Mouse (Mus musculus) heart, postnatal 4 days (tissue): ENCODE results near the gene Wfdc1. TPM values are rescaled to one million over a fixed set of nuclear protein-coding genes. Genes with fewer than 3 reads are reported as not detected.

Source experiments
- DNase-seq: peaks from one replicate; pipeline ENCODE4 v3.0.0; 2021
- total RNA-seq, 2 experiments: library from RNA; stranded (reverse); gene quantifications; 2 replicates each; pipeline ENCODE4 v1.2.3; 2021

Wfdc1 gene
- 10 to 100 TPM; 26.3 to 26.8 TPM for total RNA-seq

DNA sequence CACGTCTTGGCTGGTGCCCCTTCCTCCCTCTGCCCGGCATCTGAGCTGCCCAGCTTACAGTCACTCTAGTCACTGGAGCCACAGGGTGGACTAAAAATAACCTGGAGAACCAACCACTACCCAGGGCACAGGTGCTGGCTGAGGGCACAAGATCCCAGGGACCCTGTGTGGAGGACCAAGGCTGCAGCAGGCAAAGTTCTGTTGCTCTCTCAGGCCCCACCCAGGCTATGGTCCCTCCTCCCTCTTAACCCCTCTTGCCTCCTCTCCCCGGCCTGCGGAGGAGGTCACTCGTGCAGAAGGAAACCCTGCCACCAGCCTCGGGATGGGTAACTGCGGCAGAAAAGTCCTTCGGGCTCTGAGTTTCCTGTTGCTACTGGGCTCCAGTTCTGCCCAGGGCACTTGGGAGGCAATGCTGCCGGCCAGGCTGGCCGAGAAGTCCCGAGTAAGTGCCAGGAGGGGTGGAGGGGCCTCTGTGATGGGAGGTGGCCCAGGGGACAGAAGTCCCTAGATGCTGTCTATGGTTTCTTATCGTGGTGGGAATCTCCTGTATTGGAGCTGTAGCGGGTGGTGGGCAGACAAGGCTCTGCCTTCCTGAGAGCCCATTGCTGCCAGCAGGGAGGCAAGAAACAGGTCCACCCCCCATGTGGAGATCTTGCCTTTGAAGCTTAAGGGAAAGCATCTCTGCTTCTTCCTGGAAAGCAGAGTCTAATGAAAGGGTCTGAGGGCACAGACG, at the start of gene Wfdc1:
Gene Wfdc1, plus strand, starts transcription at position 147 of the 733 bp plus-strand sequence.
- peak; percentile 63 for DNase-seq

DNA sequence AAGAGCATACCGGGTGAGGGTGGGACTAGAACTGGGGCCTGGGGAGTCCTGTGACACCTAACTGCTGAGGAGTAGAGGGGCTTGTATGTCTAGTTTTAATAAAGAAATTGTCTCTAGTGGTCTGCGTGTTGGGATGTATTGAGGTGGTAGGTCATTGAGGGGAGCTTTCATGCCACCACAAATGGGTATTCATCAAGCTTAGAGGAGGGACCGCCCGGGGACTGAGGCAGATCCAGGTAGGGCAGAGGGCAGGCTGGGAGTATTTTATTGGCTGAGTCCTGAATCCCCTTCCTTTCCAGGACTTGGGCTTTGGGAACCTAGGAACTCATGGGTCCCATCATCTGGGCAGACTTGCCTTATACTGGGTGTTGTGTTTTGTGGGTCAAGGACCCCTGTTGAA, 49.4 kb upstream of the Wfdc1 start:
- no peak for DNase-seq

DNA sequence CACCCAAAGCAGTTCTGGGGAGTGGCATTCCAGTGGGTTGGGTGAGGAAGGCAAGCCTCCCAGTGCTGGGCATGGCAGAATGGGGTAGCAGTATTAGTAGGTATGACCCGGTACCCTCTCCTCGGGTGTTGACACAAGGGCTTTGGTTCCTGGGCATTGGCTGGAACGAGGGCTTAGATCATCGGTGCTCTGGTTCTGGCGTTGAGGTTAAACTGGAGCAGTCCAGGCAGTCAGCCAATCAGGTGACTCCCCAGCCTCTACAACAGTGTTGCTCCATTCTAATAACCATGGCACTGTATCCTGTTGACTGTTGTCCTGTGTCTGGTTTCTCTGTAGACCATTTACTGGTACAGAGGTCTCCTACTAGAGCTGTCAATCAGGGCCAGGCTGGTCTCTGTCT, 48.6 kb upstream of the Wfdc1 start:
- no peak for DNase-seq

DNA sequence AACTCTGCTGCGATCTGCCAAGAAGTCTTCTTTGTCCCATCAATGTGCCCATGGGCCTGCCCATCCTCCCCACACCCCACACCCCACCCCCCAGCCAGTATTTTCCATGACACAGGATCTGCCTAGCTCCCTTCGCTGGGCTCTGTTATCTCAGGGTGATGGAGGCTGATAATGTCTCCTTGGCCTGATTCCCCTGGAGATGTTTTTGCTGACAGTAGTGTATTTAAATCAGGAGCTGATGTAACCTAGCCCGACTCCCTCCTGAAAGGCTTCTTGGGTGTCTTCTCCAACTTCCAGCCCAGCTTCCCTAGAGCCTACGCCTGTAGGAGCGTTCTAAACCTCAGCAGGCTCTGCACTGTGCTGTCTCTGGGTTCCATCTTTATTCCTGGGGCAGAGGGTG, 47.3 kb upstream of the Wfdc1 start:
- no peak for DNase-seq

DNA sequence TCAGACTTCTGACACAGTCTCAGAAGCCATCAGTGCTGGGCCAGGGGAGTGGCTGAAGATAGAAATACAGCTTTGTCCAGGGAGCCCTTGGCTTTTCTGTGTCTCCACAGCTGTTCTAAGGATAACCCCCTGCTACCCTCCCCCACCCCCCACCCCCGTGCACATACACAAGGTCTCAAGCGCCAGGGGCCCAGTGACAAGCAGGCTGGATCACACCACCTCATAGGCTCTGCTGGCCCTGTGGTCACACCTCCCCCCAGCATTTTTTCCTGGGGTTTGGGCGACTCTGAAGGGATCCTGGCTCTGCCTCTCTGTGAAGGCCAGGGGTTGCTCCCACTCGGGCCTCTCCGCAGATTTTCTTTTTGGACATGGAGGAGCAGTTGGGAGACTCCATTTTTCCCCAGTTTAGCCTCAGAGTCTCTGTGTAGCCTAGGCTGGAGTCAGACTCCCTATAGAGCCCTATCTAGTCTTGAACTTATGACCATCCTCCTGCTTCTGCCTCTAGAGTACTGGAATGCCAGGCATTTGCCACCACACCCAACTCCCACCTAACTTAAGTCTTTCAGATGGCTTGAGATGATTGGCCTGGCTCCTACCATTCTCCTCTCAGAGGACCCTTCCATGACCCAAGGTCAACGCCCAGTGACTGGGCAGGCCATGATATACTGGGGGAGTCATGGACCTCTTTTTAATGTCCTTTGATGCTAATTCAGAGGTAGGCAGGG, 45.9 kb upstream of the Wfdc1 start:
- DNase-seq, result no peak

DNA sequence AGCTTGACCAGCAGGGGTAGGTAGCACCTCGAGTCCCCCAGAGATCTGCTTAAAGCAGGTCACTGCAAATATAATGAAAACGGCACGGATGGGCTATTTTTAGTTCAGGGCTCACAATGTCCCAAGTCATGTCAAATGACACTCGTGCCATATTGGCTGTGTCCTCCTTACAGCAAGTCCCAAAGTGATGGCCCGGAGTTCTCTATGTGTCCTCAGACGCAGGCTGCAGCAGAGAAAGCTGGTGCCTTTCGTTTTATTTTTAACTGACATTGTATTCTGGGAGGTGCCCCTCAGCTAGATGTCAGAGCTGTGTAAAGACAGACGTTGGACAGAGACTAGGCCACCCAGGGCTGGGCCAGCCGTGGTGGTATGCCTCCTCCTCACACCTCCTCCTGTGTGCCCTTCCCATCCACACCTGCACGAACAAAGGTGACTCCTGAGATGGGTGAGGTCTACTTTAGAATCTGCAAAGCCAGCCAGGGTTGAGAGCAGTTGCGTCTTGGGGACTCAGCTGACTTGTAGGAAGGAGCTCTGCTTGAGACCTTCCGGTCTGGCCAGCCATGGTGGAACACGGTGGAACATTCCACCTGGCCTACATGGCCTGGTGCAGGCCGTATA, 45.2 kb upstream of the Wfdc1 start:
- no peak for DNase-seq

DNA sequence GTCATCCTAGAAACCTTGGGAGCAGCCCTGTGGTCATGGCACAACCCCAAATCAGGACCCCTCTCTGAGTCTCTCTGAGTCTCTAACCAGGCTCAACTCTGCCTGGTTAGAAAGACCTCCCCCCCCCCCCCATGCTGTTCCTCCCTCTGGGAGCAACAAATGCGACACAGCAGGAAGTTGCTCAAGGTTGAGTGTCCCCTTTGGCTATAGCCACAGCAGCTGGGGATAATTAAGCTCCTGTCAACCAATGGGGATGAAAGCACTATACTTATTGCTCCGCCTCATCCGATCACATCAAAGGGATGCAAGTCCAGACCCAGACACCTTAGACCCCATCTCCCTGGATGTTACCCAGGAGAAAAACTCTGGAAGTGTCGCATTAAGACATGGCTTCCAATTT, 43.6 kb upstream of the Wfdc1 start:
- no peak for DNase-seq

DNA sequence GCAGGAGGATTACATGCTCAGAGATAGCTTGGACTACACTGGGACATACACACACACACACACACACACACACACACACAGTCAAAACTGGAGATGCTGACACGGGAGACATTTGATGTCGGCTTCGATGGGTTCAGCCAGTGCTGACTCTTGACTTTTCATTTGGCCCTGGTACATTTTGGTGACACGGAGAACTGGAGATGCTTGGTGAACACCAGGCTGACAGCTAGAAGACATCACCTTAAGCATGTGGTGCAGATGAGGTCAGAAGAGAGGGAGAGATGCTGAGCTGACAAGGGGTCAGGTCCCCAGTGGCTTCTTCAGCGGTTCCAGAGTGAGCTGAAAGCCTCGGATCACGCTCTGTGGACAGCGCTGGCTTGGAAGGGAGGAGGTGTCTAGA, 43.1 kb upstream of the Wfdc1 start:
- DNase-seq, result no peak

DNA sequence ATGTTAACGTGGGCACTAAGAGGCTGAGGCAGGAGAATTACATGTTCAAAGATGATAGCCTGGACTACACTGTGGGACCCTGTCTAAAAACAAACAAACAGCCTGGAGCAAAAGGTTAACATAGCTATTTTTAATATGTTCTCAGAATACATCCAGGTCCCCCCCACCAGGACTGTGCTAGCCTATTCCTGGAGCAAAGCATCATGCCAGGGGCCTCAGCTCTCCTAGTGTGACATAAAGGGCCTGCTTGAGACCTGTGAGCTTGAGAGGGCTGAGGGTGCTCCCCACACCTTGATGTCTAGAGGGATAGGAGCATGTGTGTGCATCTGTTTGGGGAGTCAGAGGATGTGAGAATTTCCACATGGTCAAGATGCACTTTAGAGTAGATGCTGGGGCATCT, 42.4 kb upstream of the Wfdc1 start:
- DNase-seq, result no peak

DNA sequence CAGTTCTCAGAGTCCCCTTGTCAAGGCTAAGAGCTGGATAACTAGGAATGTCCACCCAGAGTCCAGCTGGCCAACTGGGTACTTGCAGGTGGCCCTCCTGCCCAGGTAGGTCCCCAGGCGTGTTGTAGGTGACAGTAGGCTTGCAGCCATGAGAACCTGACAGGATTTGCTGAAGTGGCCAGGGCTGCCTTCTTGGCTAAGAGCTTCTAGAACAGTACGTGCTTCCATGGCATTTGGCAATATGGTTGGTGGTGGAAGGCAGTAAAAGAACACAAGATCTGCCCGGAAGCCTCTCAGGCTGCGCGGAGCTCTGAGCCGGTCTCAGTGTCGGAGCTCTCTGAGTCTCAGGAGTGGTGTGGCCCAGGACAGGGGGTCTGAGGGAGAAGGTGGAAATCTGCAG, 41.2 kb upstream of the Wfdc1 start:
- no peak for DNase-seq

DNA sequence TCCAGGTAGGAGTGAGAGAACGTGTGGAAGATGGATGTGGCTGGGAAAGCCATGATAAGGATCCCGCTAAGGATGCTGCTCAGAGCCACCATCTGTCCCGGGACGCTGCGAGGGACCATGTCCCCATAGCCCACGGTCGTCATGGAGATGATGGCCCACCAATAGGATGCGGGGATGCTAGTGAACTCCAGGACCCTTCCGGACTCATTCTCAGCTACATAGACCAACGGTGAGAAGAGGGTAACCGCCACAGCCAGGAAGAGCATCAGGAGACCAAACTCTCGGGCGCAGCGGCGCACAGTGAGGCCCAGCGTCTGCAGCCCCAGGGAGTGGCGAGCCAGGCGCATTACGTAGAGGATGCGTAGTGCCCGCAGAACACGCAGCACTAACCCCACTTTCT, 40.4 kb upstream of the Wfdc1 start:
- DNase-seq, result no peak

DNA sequence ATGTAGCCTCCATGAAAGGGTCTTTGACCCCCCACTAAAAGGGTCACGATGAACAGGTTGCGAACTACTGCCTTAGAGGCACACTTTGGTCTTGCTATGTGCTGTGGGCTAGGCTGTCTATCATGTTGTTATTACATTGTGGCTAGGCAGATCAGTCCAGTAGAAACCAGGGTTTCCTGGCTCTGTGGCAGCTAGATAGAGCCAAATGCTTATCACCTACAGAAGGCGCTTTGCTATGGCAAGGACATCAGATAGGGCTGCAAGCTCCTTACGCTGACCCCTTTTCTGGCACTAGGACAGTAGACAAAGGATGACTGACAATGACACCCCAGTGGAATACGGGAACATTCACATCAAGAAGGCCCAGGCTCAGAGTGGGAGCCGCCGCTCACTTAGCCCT, 39.0 kb upstream of the Wfdc1 start:
- no peak for DNase-seq

DNA sequence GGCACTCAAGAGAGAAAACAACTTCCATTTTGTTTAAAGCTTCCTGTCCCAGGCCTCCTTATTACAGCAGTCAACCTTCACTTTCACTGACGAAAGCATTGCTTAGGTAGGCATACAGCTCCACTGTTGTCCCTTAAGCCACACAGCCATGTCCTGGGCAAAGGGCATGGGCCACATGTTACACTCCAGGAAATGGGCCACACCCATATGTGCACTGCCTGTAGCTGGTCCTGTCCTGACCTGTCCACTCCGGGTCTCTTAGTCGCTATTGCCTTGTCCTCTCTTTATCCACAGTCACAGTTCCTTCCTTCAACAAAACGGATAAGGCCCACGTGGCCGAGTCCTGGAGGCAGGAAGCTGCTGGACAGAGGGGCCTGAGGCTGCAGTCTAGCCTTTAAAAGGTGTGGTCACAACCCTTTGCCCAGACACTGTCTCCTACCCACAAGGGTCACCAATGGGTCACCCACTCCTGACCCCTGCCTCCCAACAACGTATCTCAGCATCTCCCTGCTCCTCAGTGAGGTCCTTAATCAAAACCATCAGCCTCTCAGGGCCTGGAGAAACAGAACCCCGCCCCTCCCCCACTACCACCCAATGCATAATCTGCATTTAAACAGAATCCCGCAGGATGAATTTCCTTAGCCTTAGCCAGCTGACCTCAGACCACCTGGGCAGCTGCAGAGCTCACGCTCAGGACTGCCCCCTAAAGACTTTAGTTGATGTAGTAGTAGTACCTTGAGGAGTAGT, 38.4 kb upstream of the Wfdc1 start:
- no peak for DNase-seq

DNA sequence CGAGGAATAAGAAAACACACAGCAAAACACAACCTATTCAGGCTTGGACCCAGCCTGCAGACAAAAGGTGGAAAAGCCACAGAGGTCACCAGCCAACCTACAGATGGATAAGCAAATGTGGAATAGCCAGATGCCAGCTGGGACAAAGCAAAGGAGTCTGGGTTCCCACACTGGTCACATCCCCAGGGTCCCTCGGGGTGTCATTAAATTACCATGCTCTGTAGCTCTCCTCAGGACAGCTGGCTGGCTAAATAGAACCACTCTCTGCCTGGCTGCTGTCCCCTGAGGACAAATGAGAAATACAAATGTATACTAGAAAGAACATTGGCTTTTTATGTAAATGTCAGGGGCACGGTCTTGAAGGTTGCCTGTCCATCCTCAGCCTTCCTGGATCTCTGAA, 35.3 kb upstream of the Wfdc1 start:
- no peak for DNase-seq

DNA sequence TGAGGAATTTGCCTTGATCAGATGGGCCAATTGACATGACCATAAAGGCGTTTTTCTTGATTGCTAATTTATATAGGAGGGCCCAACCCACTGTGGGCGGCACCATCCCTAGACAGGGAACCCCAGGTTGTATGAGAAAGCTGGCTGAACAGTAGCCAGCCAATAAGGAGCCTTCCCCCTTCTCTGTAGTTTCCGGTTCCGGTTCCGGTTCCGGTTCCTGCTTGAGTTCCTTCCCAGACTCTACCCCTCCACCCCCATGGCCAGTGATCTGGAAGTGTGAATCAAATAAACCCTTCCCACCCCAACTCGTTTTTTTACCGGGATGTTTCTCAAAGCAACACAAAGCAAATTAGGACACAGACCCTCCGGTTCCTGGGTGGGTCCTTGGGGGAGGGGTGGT, 33.9 kb upstream of the Wfdc1 start:
- no peak for DNase-seq

DNA sequence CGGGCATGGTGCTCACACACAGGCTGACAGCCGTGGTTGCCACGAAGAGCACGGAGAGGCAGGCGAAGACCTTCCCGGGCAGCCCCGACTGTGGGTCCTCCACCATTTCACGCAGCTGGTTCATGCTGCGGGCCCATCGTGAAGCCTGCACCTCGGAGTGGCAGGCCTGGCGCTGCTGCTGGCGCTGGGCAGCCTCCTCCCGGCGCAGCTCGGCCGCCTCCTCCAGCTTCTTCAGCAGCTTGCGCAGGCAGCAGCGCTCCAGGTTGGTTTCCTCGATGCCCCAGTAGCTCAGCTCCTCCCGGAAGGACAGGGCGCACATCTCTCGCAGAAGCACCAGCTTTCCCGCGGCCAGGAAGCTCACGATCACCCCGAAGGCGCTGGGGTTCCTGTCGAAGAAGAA, 33.3 kb upstream of the Wfdc1 start:
- no peak for DNase-seq

DNA sequence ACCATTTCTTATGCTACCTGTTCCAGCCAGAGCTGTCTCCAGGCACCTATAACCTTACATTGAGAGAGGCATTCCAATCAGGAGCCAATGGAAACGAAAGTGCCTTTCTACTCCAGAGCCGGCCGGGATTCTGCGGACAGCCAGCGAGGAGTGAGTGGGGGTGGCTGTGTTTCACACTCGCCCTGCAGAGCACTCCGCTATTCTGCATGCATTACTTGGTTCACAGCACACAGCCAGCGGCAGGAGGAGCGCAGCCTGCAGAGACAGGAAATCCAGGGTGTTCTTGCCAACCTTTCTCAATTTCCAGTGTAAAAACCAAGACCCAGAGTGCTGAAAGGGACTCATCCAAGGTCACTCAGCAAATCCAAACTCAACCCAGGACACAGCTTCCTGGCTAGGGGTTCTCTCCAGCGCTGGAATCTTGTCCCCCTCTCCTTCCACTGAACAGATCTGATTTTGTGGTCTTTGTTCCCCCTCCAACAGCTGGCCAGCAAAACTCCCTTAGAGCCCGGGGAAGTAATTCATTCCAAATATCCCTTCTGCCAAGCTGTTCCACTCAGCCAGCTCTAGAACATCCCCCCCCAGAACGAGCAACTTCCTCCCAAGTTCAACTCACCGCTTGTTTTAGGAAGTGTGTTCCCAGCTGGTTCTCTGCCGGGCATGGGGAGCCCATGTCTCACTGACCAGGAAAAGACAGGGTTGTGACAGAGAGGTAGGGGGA, 31.4 kb upstream of the Wfdc1 start:
- DNase-seq, result no peak

DNA sequence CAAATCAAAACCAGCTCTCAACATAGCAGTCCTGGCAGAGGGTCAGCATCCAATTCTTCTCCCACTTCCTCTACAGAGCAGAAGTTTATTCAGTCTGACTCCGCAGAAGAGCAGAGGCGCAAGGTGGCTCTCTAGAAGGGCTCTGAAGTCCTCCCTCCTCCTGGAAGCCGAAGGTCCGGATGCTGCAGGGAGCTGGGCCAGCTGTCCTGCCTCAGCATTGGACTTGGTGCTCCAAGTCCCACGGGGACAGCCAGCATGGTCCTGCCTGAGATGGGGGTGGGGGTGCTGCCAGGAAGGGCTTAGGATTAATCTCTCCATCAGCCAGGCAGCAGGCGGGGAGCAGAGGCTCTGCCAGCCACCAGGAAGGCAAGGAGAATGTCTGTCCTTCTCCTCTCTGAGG, 30.8 kb upstream of the Wfdc1 start, which contains the start of gene Kcng4:
Gene Kcng4, minus strand, starts transcription at position 303 of the 400 bp plus-strand sequence.
- DNase-seq, result peak; percentile 24

DNA sequence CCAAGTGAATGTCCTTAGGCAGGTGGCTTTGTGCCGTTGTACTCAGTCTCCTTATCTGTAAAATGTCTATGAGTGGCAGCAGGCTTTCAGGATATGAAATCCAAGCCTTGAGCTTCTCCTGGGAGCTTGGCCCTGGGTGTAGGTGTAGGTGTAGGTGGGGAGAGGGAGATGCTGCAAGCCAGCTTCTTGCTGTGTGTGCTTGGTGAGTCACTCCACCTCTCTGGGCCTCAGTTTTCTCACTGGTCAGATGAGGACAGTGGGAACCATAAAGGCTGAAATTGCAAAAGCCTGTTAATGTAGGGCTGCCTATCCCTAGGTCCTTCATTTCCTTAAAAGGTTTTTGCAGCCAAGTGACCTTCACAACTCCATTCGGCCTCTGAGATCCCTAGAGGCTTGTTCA, 30.2 kb upstream of the Wfdc1 start:
- no peak for DNase-seq

DNA sequence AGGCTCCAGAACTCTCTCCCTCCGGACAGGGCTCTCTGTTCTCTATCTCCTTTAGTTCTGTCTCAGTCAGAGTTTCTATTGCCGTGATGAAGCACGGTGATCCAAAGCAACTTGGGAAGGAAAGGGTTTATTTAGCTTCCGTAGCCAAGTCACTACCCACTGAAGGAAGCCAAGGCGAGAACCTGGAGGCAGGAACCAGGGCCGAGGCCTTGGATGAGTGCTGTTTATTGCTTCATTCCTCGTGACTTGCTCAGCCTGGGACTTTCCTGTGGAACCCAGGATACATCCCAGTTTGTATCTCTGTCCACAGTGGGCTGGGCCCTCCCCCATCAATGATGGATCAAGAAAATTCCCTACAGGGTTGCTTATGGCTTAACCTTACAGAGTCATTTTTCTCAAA, 29.4 kb upstream of the Wfdc1 start:
- DNase-seq, result no peak

DNA sequence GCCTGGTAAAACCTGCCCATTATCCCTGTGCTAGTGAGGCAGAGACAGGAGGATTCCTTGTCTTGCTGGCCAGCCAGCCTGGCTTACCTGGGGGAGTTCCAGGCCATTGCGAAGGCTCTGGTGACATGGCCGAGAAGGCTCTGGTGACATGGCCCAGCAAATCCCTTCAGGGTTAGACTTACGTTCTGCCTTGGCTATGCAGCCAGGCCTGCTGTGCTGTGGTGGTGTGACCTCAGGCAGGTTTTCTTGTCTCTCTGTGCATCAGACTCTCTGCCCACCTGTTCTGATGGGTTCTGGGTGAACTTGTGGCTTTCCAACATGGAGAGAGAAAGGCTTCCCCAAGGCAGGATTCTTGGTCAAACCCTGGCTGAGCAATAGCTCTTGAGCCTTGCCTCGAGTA, 28.8 kb upstream of the Wfdc1 start:
- no peak for DNase-seq

DNA sequence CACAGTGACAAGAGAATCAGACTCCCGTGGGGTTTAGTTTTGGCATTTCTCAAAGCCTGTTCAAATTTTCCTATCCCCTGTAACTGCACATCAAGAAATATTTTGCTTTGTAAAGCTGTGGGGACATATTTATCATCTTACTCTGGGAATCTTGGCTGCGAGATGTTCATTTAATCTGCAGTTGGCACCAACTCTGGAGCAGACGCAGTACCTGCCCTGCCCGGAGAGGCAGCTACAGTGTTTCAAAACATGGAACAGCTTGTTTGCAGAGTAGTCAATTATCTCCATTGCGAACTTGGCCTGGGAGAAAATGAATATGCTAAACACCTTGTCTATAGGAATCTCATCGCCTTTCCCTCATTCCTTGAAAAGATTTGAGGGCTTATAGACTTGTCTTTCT, 27.9 kb upstream of the Wfdc1 start:
- no peak for DNase-seq
